Mouse (Mus musculus) spleen, adult 12 weeks (tissue): Measurements from ENCODE around the gene Olfr766-ps1.
"Not testable (repeated sequence)": the region's sequence is repeated elsewhere in the genome, so short reads cannot be mapped to it uniquely, and the experiment has no call there.

ENCODE experiments used
- DNase-seq: peaks from one replicate; pipeline ENCODE4 v3.0.0; 2022; ENCODE audit warnings: low spot score

Gene Olfr766-ps1

GRCm38 (mm10) chr10:129068877-129069276 lies at the start of gene Olfr766-ps1:
Gene Olfr766-ps1, minus strand, starts transcription at chr10:129068977.
- DNase-seq, result no peak

- DNase-seq, result no peak
These were observed 49.0 kb upstream of the Olfr766-ps1 start, which contains the start of gene Olfr769 for GRCm38 (mm10) chr10:129117761-129118160. Gene Olfr769, minus strand, starts transcription at chr10:129117861.

GRCm38 (mm10) chr10:129115146-129115545 lies 46.4 kb upstream of the Olfr766-ps1 start:
- no peak for DNase-seq

- DNase-seq, result no peak
These were observed 32.5 kb upstream of the Olfr766-ps1 start for GRCm38 (mm10) chr10:129101231-129101630.

- no peak for DNase-seq
These were observed 30.5 kb upstream of the Olfr766-ps1 start, which contains the start of gene Olfr768 for GRCm38 (mm10) chr10:129099275-129099674. Gene Olfr768, minus strand, starts transcription at chr10:129099375.

GRCm38 (mm10) chr10:129082810-129083209 lies 14.0 kb upstream of the Olfr766-ps1 start, which contains the start of gene Olfr767:
Gene Olfr767, minus strand, starts transcription at chr10:129082910.
- not testable (repeated sequence) for DNase-seq

- not testable (repeated sequence) for DNase-seq
These were observed 18.9 kb downstream of the Olfr766-ps1 start, which contains the start of gene Olfr765 for GRCm38 (mm10) chr10:129049898-129050297. Gene Olfr765, minus strand, starts transcription at chr10:129049998.

- no peak for DNase-seq
These were observed 29.0 kb downstream of the Olfr766-ps1 start, which contains the start of gene Olfr764-ps1 for GRCm38 (mm10) chr10:129039796-129040195. Gene Olfr764-ps1, minus strand, starts transcription at chr10:129039896.

GRCm38 (mm10) chr10:129028343-129028742 lies 40.4 kb downstream of the Olfr766-ps1 start:
- no peak for DNase-seq

- DNase-seq, result no peak
These were observed 42.6 kb downstream of the Olfr766-ps1 start for GRCm38 (mm10) chr10:129026018-129026662.

- DNase-seq, result no peak
These were observed 45.5 kb downstream of the Olfr766-ps1 start for GRCm38 (mm10) chr10:129023319-129023718.

GRCm38 (mm10) chr10:129014477-129014876 lies 54.3 kb downstream of the Olfr766-ps1 start:
- no peak for DNase-seq
